Mouse (Mus musculus) v-Abl transformed pro-B cells (cell line): ENCODE results near the gene Dspp.

Source experiments
- in situ Hi-C, 2 experiments: fragments of 400-800 bp; cut with MboI; formaldehyde crosslinking; loops; one replicate each; pipeline ENCODE4 v1.15.1; 2025; ENCODE audit not compliant: unreplicated experiment in 2 of 2

The Dspp gene

DNA sequence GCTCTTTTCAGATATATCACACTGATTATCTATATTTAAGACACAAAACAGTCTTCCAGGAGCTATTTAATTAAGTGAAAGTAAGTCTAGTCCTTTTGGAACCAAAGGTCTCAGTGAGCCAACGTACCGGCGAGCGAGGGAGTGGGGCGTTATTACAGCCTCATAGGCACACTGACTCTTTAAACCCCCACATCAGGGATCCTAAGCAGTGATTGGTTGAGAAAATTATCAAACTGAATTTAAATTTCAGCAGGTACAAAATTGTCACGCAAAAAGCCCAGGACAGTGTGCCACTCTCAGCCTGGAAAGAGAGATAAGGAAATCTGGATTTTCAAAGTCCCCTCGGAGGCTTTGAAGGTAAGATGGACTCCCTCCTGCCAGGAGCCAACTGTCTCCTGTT lies at the start of gene Dspp:
Gene Dspp, plus strand, starts transcription at position 301 of the 400 bp plus-strand sequence.
- in situ Hi-C loops = no loop called here

- in situ Hi-C loops = no loop called here
These were observed 46.4 kb upstream of the Dspp start for GRCm38 (mm10) chr5:104124016-104124658.

DNA sequence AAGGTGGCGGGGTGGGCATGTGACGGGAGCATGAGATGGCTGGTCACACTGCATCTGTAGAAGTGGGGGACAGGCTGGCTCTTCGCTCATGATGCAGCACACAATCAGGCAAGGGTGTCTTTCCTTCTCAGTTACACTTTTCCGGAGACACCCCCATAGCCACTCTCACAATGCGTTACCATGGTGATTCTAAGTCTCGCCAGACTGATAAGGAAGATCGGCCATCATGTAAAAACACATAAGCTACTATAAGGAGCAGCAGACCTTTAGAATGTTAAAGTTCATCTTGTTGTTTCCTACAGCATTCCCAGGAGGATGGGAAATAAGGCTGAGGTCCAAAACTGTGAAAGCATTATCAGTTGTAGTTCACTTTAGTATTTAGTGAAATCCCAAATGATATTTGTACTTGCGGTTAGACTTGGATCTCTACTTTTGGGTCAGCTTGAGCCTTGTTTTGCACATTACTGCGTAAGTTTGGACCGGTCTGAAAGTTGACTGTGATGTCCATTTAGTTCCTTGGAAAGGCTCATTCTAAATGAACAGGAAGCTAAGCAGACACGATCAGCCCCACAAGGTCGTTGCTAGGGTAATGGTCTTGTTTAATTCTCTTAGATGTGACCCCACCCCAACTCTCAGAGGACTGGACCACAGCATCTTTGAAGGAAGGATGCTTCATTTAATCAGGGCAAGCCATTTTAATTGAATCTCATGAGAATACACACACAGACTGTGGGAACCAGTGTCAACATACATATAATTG lies 43.8 kb upstream of the Dspp start:
- in situ Hi-C loops = no loop called here

DNA sequence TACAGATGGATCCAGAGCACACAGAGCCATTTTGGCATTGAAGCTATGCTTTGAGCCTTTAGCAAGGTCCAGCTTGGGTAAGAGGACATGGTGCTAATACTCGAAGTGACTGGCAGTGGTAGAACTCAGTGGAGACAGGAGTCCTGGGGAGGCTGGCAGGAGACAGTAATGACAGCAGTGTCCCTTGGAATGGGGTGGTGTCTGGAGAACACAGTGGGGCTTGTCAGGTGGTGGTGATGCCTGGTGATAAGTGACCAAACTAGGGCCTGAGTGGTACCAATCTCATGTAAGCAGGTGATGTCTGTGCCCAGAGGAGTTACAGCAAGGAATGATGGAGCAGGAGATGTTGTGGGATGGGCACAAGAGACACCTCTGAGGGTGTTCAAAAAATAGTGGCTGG lies 43.2 kb upstream of the Dspp start:
- in situ Hi-C loops = no loop called here

- in situ Hi-C loops = no loop called here
These were observed 42.1 kb upstream of the Dspp start for GRCm38 (mm10) chr5:104128281-104129031.

DNA sequence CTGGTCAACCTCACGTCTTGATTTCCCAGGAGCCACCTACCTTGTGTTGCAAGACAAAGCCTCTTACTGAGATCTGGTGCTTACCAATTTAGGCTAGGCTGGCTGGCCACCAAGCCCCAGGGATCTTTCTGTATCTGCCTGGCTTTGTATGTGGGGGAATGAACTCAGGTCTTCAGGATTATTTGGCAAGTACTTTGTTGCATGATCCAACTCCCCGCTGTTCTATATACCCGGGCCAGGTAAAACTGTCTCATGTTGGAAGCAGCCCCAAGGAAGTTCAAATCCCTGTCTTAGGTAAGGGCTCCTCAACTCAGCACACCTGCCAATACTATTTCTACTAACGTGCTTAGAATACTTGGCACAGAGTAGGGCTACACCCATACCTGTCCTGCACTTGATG lies 39.6 kb upstream of the Dspp start:
- in situ Hi-C loops = no loop called here

GRCm38 (mm10) chr5:104131544-104131943 lies 39.0 kb upstream of the Dspp start:
- in situ Hi-C loops = no loop called here

DNA sequence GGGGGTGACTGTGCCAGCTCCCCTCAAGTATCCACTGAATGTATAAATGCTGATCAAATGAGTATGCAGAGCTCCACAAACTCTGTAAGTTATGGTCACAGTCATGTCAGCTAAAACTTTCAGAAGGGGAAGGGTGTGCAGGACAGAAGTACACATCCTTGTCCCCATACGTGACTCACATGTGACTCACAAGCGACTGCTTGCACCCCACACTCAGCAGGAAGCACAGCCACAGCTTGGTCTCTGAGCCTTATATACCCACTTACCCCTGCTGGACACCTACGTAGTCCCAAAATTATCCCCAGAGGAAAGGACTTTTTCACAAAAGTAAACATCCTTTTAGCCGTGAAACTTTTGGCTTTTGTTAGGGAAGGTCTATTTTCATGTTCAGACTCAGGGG lies 36.8 kb upstream of the Dspp start:
- in situ Hi-C loops = no loop called here

DNA sequence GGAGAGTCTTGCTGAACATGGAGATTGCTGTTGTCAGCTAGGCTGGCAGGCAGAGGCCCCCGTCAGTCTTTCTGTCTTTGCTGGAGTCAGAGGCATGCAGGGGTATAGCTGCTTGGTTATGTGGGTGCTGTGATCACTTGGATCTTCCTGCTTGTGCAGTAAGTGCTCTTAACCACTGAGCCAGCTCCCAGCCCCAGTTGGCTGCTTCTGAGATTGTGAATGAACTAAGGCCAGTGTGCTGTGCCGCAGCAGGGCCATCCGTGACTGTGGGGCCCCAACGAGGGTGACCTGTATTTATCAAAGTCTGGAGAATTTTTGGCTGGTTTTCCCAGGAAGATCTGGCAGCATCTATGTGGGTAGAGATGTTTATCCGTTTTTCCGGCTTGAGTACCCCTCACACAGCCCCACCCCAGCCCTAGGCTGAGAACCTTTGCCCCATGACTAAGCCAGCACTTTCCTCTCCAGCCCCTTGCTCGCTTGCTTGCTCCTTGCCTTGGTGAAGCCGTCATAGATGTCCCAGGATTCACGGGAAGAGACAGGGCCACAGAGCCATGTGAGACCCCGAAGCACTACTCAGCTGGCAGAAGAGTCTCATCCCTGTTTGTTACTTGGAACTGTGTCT lies 32.5 kb upstream of the Dspp start:
- in situ Hi-C loops = no loop called here

DNA sequence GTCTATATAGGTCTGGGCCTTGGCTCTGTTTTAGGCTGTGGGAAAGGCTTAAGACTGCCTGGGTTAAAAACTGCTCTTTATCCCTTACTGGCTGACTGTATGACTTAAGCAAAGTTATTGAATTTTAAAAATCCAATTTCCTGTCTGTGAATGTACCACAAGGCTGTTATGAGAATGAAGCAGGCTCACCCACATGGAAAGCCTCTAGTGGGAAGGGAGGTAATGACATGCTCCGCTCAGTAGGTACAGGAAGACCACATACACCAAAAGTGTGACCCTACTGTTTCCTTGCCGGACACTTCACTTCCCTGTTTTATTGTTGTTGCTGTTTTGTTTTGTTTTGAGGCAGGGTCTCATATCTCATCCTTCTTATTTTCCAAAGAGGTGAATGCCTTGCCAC lies 29.4 kb upstream of the Dspp start:
- in situ Hi-C loops = no loop called here

DNA sequence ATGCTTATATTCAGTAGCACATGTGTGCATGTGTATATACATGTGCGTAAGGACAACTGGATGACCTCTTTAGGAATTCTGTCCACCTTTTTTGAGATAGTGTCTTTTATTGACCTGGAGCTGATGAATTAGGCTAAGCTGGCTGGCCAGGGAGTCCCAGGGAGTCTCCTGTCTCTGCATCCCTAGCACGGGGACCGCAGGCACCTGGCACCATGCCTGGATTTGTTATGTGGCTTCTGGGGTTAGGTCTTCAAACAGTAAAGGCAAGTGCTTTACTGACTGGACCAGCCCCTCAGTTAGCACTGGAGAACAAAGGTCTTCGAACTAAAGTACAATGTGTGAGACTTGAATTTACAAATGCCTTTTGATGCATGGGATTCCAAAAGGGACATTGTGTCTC lies 26.5 kb upstream of the Dspp start:
- in situ Hi-C loops = no loop called here

DNA sequence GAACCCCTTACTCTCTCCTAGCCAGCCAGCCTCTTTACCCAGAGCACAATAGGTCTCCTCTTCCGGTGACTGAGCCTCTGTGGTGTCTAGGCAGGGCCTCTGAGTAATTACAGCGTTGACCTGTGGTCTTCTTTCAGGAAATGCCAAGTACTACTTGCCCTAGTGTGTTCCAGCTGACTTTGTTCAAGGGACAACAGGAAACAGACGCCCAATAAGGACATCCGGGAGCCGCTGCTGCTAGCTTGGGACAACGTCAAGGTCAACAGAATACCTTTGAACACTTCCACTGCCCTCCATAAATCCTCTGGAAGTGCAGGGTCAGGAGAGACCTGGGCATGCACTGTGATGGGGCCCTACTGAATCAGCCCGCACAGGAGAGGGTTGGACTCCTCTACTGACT lies 21.2 kb upstream of the Dspp start:
- in situ Hi-C loops = no loop called here

- in situ Hi-C loops = no loop called here
These were observed 20.3 kb upstream of the Dspp start for GRCm38 (mm10) chr5:104150196-104150595.

- in situ Hi-C loops = no loop called here
These were observed 12.8 kb upstream of the Dspp start for GRCm38 (mm10) chr5:104157701-104158100.

DNA sequence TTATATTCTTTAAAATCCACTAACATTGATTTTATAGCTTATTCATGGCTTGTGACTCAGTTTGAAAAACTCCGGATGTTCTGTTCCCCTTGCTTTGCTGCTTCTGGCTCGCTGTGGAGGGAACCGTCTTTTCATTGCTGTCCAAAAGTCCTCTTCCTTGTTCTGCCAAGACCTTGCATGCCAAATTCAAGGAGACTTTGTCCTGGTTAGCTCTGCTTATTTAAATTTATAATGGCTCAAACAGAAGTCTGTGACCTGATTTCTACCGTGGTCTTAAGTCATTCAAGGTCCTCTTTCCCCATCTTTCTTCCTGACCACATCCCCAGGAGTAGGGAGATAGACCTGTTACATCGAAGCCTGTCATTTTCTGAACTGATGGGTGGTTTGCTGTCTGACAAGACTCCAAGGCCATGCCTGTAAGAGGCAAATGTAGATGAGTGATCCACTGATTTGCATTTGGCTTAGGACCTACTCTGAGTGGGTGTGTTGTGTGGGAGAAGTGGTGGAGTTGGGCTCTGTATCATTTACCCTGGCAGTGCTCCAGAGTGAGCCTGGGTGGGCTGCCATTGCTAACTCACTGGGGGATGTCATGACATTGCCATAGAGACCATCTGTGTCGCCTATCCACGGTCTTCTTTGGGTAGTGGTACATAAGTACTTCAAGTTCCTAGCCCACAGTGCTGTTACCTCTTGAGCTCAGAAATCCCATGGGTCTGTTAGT lies 12.0 kb upstream of the Dspp start:
- in situ Hi-C loops = no loop called here

DNA sequence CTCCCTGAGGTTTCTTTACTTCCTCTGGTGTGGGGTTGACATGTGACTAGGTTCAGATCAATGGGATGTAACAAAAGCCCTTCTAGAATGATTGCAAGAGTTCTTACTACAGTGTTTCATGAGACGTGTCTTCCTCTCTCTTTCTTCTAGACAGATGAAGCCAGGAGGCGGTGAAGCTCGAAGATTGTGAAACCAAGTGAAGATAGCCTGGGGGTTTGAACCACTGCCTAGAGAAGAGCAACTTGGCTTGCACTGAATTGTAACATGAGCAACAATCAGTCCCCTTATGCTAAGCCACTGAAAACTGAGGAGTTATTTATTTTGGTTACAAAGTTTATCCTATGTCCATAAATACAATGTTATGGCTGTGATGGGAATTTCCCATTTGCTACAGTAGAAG lies 9.9 kb upstream of the Dspp start:
- in situ Hi-C loops = no loop called here

DNA sequence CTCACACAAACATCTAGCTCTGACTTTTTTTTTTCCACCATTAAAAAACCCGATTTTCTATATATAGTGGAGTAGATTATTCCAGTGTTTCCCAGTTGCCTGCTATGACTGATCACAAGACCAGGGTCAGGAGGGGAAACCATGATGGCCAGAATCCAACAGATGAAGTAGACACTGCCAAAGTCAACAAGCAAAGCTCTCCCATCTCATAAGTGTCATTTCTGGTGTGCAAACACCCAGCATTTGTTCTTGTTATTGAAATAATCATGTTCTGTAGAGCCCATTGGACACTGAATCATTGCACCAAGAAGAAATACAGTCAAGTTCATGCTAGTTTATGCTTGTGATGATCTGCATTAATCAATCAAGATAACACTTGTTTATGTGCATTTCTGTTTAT lies 9.1 kb upstream of the Dspp start:
- in situ Hi-C loops = no loop called here

DNA sequence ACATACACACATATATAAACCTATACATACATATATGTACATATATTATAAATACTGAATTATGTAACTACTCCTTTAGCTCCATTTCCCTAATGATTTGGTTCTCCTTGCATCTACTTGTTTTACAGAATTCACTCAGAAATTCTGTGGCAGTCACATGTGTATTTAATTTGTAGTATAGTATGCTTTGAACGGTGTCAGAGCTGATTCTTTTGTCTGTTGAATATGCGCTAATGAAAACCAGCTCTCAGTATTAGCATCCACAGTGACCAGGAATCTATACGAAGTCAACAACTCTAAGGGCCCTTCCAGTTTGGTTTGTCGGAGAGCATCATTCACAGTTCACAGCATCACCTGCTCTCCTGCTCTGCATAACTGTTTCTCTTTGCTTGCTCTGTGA lies 7.0 kb upstream of the Dspp start:
- in situ Hi-C loops = no loop called here

GRCm38 (mm10) chr5:104173094-104173493 lies 2.6 kb downstream of the Dspp start:
- in situ Hi-C loops = no loop called here

DNA sequence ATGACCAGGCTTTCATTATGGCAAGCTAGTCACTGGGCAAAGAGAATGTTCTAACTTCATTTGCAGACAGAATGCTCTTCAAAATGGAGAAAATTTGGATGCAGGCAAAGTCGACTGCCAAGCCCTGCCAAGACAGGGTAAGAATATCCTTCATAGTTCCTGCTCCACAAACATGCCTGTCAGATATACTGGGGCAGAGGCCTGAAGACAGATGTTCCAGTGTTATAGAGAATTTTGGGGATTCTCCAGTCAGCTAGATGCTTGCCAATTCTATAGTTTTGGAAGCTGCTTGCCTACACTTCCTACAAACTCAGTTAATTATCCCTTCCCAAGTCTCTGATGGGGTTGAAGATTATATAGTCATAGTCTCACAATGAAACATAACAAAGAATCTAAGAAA lies 13.2 kb downstream of the Dspp start:
- in situ Hi-C loops = no loop called here

GRCm38 (mm10) chr5:104187281-104187680 lies 16.8 kb downstream of the Dspp start:
- in situ Hi-C loops = no loop called here
